Mouse (Mus musculus) brain, embryonic 14.5 days (tissue): ENCODE results near the gene Map2k3. TPM values are rescaled to one million over a fixed set of nuclear protein-coding genes. Genes with fewer than 3 reads are reported as not detected.

Experiments
- DNase-seq: peaks from one replicate; pipeline ENCODE4 v3.0.0-alpha.2; 2011; ENCODE audit warnings: low read depth
- CTCF ChIP-seq: fragments of 200-500 bp; IDR thresholded peaks from 2 replicates; pipeline ENCODE4 v1.5.1; 2012; ENCODE audit warnings: inconsistent platforms, mild to moderate bottlenecking, moderate library complexity, borderline replicate concordance; ENCODE audit not compliant: insufficient read depth, insufficient read length; ENCODE audit errors: extremely low read depth
- POLR2A ChIP-seq: fragments of 200-500 bp; IDR thresholded peaks from 2 replicates; pipeline ENCODE4 v1.6.1; 2012; ENCODE audit warnings: mild to moderate bottlenecking, inconsistent platforms, borderline replicate concordance; ENCODE audit not compliant: poor library complexity, insufficient read depth, insufficient read length, severe bottlenecking; ENCODE audit errors: extremely low read depth
- polyA plus RNA-seq: library from polyadenylated mRNA; depleted of rRNA; stranded (reverse); fragments of >200 nt; gene quantifications from 2 replicates; pipeline ENCODE4 v1.2.3, GENCODE M21; 2012; rRNA removed

Gene Map2k3
- polyA plus RNA-seq, 1 experiment, result 17.3 TPM

DNA sequence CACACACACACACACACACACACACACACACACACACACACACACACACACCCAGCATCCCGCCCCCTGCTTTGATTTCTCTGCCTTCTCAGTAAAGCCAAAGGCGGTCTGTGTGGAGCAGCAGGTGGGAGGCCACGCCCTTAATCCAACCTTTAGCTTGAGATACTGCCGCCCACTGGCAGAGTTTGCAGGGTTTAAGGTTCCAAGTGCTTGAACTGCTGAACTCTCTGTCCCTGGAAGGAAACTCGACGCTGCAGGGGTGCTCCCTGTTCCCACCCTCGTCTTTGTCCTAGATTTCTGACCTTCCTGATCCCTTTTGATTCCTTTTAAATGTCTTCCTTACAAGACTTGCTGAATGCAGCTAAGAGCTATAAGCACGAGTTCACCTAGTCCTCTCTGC is 44.9 kb downstream of the Map2k3 start:
- no peak for TF ChIP-seq CTCF
- no peak for TF ChIP-seq POLR2A
- DNase-seq, result peak; percentile 29

- no peak for DNase-seq
- TF ChIP-seq CTCF (no peak), POLR2A (no peak)
These were observed 45.3 kb downstream of the Map2k3 start for GRCm38 (mm10) chr11:60977153-60977552.

- TF ChIP-seq POLR2A (no peak), CTCF (no peak)
- DNase-seq, result no peak
These were observed 46.8 kb downstream of the Map2k3 start for GRCm38 (mm10) chr11:60978658-60979057.

- no peak for DNase-seq
- TF ChIP-seq POLR2A, result no peak
These were observed 48.0 kb downstream of the Map2k3 start for GRCm38 (mm10) chr11:60979788-60980187.

DNA sequence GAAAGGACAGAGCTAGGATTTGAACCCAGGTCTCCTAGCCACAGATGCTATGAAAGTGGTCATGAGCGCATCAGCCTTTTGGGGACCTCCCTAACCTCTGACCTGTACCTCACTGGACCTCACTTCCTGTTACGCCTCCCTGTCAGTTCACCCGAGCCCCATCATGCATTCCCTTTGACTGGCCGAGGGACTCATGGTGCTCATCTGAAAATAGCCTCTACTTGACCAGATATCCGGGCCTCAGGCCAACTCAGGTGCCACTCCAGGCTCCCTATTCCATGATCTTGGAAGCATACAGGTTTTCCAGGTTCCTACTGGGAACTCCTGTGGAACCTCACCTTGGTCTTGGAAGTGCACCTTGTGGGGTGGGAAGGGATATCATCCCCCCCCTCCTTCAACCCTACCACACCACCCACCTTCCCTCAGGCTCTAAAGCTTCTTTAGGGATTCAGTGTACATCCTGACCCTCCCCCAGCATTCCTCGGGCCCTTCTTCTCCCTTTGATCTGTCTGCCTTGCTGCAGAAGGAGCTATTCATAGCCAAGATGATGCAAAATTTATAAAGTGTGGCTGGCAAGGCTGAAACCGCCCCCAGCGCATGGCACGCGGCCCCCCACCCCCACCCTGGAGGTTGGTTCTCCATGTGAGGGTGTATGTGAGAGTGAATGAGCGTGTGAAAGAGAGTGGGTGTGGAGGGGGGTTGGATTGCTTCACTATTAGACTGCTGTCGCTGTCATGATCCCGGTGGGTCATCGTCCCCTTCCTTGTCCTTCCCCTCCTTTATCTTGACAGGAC is 50.1 kb downstream of the Map2k3 start:
- no peak for TF ChIP-seq POLR2A
- no peak for TF ChIP-seq CTCF
- peak; percentile 41 for DNase-seq

GRCm38 (mm10) chr11:60984912-60985558 is 53.2 kb downstream of the Map2k3 start:
- no peak for TF ChIP-seq POLR2A
- TF ChIP-seq CTCF, result no peak
- peak; percentile 85 for DNase-seq

- TF ChIP-seq CTCF, result no peak
- TF ChIP-seq POLR2A, result no peak
- DNase-seq, result no peak
These were observed 58.6 kb downstream of the Map2k3 start for GRCm38 (mm10) chr11:60990428-60990827.

Other genes with a start within 250 kb of the Map2k3 start
- 123 and 152 TPM in 2 replicates for gene Llgl1, start 232.3 kb upstream of the Map2k3 start, polyA plus RNA-seq
- 152 and 157 TPM in 2 replicates for gene Flii, start 204.8 kb upstream of the Map2k3 start, polyA plus RNA-seq
- gene Mief2, start 203.6 kb upstream of the Map2k3 start, polyA plus RNA-seq, result 27.9 and 29.9 TPM in 2 replicates
- 10.2 TPM in 2 replicates for gene Top3a, start 154.7 kb upstream of the Map2k3 start, polyA plus RNA-seq
- 9.9 and 13.0 TPM in 2 replicates for gene Smcr8, start 154.5 kb upstream of the Map2k3 start, polyA plus RNA-seq
- 6.5 and 13.4 TPM in 2 replicates for gene Shmt1, start 120.3 kb upstream of the Map2k3 start, polyA plus RNA-seq
- gene Dhrs7b, start 101.4 kb upstream of the Map2k3 start, polyA plus RNA-seq, result 15.5 and 16.2 TPM in 2 replicates
- gene Tmem11, start 52.8 kb upstream of the Map2k3 start, polyA plus RNA-seq, result 58.8 and 80.1 TPM in 2 replicates
- 51.5 and 54.6 TPM in 2 replicates for gene Natd1, start 17.3 kb upstream of the Map2k3 start, polyA plus RNA-seq
- gene Kcnj12, start 90.5 kb downstream of the Map2k3 start, polyA plus RNA-seq, result 4.4 and 7.3 TPM in 2 replicates
- gene Tnfrsf13b, start 194.7 kb downstream of the Map2k3 start, polyA plus RNA-seq, result 1.3 and 1.6 TPM in 2 replicates
- 318 and 370 TPM in 2 replicates for gene Usp22, start 243.0 kb downstream of the Map2k3 start, polyA plus RNA-seq